Mouse (Mus musculus) liver, embryonic 13.5 days (tissue): ENCODE measurements around the gene Cfap100. TPM values are rescaled to one million over a fixed set of nuclear protein-coding genes. Genes with fewer than 3 reads are reported as not detected.

Source experiments
- polyA plus RNA-seq: library from polyadenylated mRNA; unstranded; fragments of >200 nt; fragmentation: Nextera tagmentation; extraction: Ambion mirVana; gene quantifications from 2 replicates; pipeline ENCODE4 v1.2.1, GENCODE M21; 2015

Gene Cfap100
- polyA plus RNA-seq, 1 experiment from 2014 or later: not detected

Other genes with a start within 250 kb of the Cfap100 start
- not detected in 2 replicates for gene V1ra8, start 226.0 kb downstream of the Cfap100 start, polyA plus RNA-seq
- not detected in 2 replicates for gene Vmn1r53, start 204.4 kb downstream of the Cfap100 start, polyA plus RNA-seq
- not detected in 2 replicates for gene Vmn1r54, start 182.5 kb downstream of the Cfap100 start, polyA plus RNA-seq
- not detected in 2 replicates for gene BC048671, start 127.6 kb downstream of the Cfap100 start, polyA plus RNA-seq
- 16.9 and 17.2 TPM in 2 replicates for gene Chst13, start 103.6 kb downstream of the Cfap100 start, polyA plus RNA-seq
- 6.3 and 7.9 TPM in 2 replicates for gene Uroc1, start 95.5 kb downstream of the Cfap100 start, polyA plus RNA-seq
- gene Zxdc, start 59.3 kb downstream of the Cfap100 start, polyA plus RNA-seq: 2.6 and 2.7 TPM in 2 replicates
- 7.8 and 9.1 TPM in 2 replicates for gene Klf15, start 33.8 kb upstream of the Cfap100 start, polyA plus RNA-seq
- 12.3 and 13.1 TPM in 2 replicates for gene Aldh1l1, start 57.6 kb upstream of the Cfap100 start, polyA plus RNA-seq
- 32.2 and 34.8 TPM in 2 replicates for gene Slc41a3, start 175.9 kb upstream of the Cfap100 start, polyA plus RNA-seq